Mouse (Mus musculus) G1E-ER4 (cell line): ENCODE measurements around the gene Nat9. TPM values are rescaled to one million over a fixed set of nuclear protein-coding genes. Genes with fewer than 3 reads are reported as not detected.

ENCODE experiments used
- GATA1 ChIP-seq: IDR thresholded peaks from one replicate; pipeline ENCODE4 v1.8.0; 2012; ENCODE audit warnings: low read length, inconsistent platforms
- polyA plus RNA-seq: library from polyadenylated mRNA; stranded (reverse); fragments of >175 nt; gene quantifications from 2 replicates; pipeline ENCODE4 v1.2.3, GENCODE M21; 2012

Gene Nat9
- polyA plus RNA-seq, 1 experiment = 35.0 TPM

DNA sequence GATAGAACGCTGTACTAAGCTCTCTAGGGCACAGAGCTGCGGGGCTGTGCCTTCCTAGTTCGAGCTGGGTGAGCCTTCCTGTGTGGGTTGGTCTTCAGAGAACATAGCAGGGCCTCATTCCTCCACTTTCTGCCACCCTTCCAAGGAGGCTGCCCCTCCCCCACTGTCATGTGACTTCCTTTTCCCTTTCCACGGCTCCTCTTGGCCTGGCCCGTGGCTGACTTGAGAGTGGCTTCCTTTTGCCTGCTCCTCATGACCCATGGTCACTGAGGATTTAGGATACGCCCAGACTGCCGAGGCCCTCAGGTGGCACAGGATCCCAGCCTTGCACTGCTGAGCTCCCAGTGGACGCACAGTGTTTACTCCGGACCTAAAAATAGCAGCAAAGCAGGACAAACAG lies 4.5 kb upstream of the Nat9 start:
- no peak for TF ChIP-seq GATA1

- TF ChIP-seq GATA1 = no peak
Measured at GRCm38 (mm10) chr11:115189304-115189703, 1.6 kb upstream of the Nat9 start.

DNA sequence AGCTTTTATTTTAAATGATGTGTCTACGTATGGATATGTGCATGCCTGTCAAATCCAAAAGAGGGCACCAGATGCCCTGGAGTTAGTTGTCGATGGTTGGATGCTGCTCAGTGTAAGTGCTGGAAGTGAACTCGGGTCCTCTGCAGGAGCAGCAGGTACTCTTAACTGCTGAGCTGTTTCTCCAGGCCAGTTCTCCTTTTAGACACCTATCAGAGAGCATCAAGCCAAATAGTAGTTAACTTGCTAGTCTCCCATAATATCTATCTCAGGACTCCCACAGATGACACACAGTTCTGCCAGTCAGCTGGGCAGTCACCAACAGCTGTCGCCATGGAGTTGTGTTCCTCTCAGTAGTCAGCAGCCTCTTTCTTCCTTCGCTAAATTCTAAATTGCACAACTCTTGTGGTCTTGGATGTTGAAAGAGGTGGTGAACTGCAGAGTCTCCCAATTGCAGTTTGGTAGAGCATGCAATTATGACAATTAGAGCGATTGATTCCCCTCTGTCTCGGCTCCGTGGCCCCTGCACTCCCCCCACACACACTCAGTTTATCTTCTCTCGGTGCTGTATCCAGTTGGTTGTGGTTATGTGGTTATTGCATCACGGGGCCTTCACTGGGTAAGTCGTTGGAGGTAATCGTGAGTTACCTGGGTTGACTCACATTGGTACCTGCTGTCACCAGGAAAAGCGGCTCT lies 1.0 kb upstream of the Nat9 start:
- TF ChIP-seq GATA1 = no peak

GRCm38 (mm10) chr11:115187224-115187639 lies 427 bp downstream of the Nat9 start, which contains the start of gene Tmem104:
TSS of gene Tmem104 (plus strand) at chr11:115187487.
- no peak for TF ChIP-seq GATA1

DNA sequence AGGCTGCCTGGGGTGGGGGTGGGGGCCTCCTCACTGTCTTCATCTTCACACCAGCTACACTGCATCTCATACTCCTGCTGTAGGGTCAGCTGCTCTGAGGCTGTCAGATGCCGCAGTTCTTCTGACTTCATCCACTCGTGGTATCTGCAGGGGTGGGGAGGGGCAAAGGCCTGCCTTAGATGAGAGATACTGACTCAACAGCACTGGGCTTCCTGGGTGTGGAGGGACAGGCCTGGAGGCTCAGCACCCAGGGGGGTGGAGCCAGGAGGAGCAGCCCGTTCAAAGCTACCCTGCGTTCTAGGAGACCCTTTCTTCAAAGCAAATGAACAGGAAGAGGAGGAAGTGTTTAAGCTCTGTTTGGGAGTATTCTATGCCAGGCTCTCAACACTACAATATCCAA lies 2.7 kb downstream of the Nat9 start:
- TF ChIP-seq GATA1 = no peak

- TF ChIP-seq GATA1 = no peak
Measured at GRCm38 (mm10) chr11:115181913-115182638, 5.6 kb downstream of the Nat9 start.

GRCm38 (mm10) chr11:115179881-115180280 lies 7.8 kb downstream of the Nat9 start:
- no peak for TF ChIP-seq GATA1

GRCm38 (mm10) chr11:115179191-115179590 lies 8.5 kb downstream of the Nat9 start:
- TF ChIP-seq GATA1 = no peak

DNA sequence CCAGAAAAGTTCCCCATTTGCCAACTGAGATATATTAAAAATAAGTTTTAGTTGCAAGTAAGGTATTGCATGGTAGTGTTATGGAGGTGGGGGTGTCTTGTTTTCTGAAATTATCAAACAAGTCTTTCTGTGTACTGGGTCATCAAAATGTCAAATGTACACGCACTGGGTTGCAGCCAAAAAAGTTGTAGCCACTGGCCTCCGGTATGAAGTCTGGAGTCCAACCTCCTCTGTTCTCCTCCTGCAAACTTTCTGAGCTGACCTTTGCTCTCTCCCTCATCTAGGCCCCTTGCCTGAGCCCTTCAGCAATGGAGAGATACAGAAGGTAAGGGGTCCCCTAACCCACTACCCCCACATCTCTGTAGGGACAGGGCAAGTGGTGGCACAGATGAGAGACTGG lies 8.9 kb downstream of the Nat9 start:
- TF ChIP-seq GATA1 = no peak

DNA sequence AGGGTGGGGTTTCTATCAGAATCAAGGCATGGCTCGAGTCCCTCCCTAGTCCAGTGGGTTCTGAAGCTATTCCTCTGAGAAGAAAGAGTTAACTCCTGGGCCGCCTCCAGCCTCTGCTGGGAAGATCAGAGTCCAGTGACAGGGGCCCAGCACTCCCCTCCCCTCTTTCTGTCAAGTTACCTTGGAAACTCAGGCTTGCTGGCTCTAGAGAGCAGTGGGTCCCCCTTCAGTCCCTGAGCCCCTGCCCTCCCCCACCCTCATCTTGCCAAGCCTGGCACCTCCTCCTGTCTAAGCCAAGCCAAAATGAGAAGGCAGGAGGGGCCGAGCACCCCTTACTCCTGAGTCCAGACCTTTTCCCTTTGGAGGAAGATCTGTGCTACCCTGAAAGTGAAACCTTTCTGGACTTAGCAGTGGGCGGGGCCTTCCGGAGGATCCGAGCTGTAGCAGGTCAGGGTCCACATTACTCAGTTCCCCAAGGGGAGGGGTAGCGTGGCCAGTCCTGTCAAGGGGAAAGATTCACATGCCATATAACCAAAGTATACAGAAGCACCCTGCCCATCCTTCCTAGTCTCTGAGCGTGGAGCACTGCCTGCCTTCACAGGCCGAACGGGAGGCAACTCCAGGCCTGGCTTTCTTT lies 10.0 kb downstream of the Nat9 start:
- no peak for TF ChIP-seq GATA1

GRCm38 (mm10) chr11:115176399-115177190 lies 11.1 kb downstream of the Nat9 start:
- TF ChIP-seq GATA1 = no peak

GRCm38 (mm10) chr11:115173549-115174339 lies 13.9 kb downstream of the Nat9 start:
- no peak for TF ChIP-seq GATA1

GRCm38 (mm10) chr11:115172825-115173287 lies 14.8 kb downstream of the Nat9 start:
- no peak for TF ChIP-seq GATA1

DNA sequence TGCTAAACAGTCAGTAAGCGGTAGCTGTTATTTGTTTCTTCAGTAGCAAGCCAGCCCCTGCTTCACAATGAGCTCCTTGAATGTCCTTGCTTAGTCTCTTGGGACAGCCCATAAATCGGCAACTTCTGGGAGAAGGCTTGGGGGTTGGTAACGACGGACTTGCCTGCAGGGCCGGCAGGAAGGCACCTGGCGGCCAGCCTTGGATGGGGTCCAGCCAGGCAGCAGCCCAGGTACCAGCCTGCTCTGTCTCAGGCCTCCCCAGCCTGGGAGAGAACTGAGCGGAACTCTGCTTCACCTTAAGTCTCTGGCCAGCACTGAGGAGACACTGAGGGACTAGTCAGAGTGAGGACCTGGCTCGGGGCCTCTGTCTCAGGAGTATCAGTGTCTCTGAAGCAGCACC lies 16.5 kb downstream of the Nat9 start:
- TF ChIP-seq GATA1 = no peak

DNA sequence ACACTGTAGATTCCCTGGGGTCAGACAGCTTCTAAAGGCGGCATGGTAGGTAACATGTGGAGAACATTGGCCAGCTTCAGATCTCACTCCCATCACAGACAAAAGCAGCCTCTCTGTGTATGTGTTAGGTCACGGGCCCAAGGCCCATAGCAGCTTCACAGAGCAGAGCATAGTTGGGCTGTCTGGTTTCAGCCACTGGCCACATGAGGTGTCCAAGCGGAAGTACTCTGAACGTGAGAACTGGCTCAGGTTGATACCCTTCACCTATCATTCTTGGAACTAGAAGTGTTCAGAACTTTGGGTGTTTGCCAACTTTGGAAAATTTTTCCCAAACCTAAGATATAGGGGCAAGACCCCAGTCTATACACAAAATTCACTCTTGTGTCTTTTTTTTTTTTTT lies 18.2 kb downstream of the Nat9 start:
- TF ChIP-seq GATA1 = no peak
